Mouse (Mus musculus): ENCODE results near the gene Gm4869.

DNA sequence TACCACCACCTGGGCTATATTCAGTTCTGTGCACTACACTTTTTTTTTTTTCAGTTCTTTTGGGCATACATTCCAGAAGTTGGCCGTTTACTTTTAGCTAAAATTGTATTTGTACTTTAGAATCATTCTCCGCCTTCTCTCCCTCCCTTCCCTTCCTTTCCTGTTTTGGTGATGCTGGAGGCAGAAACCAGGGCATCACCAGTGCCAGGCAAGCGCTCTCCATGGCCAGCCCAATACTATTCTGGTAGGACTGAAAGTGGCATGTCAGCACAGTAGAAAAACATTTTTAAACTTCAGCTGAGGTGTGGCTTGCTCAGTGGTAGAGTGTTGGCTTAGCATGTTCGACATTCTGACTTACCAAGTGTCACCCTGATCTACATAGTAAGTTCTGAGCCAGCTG is 36.0 kb downstream of the Gm4869 start:
- no peak for TF ChIP-seq CTCF (IDR thresholded peaks at IDR 0.05; ENCODE audit: insufficient read depth, low read length)
- no peak for TF ChIP-seq POLR2A (IDR thresholded peaks at IDR 0.05; ENCODE audit: borderline replicate concordance, extremely low read depth, low read depth, low read length)
